Mouse (Mus musculus) cerebellum, postnatal 10 days (tissue): ENCODE measurements around the gene Pvr.
"Not testable (repeated sequence)": the region's sequence is repeated elsewhere in the genome, so short reads cannot be mapped to it uniquely, and the experiment has no call there.

ENCODE experiments used
- DNase-seq, 2 experiments: peaks; one replicate each; pipeline ENCODE4 v3.0.0; 2021; ENCODE audit warnings: mixed read lengths in 2 of 2

Pvr gene

DNA sequence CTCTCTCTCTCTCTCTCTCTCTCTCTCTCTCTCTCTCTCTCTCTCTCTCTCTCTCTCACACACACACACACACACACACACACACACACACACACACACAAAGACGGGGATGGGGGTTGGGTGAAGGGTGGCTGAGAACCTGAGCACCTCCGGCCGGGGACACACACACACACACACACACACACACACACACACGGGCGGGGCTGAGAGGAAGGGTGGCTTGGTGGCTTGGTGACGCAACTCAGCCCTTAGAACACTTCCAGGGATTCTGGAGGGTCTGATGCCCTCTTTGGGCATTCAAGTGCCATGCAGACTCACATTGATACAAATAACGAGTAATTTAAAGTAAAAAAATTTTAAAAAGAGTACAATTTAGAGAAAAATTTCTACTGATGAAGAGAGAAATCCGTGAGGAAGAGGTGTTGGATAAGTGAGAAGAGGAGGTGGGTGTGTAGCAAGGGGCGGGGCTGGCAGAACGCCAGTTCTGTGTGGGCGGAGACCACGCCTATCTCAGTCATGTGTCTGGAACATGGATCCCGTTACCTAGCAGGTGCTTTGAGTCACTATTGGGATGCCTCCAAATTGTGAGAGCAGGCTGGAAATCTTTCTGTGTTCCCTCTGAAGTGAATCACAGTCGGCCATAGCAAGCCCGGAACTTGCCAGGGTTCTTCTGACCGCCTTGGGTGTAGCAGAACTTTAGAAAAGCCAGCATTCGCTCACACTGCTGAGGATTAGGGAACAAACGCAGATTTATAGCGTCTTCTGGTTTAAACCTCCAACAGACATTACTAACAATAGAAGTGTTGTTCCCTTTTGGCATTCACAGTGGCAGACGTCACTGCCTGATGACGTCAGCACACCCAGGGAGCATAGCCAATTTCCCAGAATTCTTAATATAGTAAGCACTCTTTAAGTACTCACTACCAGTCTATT is 12.2 kb upstream of the Pvr start:
- peak; percentile 75 to 78 for DNase-seq

DNA sequence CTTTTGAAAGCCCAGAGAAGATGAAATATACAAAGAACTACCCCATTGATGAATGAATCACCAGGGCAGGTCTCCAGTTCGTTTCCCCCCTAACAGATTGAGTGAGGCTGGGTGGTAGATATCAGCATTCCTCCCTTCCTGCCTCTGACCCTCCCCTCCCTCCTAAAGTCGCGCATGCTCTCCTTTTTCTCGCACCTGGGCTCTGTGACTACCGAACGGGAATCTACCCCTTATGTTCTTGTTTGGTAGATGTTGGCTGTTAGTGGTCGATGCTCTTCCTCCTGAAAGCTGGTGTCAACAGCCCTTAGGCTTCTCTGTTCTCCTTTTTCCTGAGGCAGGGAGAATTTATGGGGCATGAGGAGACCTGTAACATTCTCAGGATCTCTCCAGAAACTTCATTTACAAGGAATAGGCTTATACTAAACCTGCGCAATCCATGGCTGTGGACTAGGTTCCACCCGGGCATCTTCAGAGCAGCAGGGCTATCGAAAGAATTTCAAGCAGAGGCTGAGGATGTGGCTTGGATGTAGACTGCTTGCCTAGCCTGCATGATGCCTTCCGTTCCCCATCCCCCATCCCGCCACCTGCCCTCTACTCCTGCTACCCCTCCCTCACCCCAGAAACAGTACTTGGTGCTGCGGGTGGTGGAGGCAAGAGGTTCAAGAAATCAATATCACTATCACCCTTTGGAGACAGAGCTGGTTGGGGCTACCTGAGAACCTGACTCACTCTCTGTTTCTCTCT is 11.3 kb upstream of the Pvr start:
- DNase-seq = peak; percentile 54 to 56

DNA sequence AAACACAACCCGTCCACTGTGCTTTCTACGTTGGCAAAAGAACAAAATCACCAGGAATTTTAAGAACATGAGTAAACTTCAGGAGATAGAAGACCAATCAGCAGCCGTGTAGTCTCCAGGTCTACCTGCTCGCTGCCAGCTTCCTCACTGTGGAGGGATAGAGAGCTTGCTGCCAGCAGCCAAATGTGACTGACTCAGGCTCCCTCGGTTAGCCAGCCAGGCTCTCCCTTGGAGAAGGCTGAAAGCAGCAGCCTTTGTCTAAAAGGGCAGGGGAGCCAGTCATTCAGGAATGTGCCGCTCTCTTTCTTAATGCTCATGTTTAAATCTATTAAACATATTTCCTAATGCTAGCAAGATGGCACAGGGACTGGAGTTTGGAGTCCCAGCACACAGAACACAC is 9.5 kb upstream of the Pvr start:
- not testable (repeated sequence) for DNase-seq

DNA sequence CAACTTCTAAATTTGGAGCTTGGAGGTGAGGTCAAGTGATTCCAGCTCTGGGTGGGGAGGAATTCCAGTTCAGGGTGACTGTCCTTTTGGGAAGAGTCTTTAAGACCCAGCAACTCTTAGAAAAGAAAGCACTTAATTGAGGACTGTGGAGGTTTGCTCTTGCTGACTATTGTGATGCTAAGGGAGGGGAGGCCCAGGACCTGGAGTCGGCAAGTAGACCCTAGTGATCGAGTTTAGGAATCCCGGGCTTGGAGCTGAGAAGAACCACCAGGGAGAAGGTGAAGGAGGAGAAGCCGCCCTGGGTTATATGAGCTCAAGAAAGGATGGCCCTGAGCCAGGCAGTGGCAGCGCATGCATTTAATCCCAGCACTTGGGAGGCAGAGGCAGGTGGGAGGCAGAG is 7.5 kb upstream of the Pvr start:
- DNase-seq = no peak

DNA sequence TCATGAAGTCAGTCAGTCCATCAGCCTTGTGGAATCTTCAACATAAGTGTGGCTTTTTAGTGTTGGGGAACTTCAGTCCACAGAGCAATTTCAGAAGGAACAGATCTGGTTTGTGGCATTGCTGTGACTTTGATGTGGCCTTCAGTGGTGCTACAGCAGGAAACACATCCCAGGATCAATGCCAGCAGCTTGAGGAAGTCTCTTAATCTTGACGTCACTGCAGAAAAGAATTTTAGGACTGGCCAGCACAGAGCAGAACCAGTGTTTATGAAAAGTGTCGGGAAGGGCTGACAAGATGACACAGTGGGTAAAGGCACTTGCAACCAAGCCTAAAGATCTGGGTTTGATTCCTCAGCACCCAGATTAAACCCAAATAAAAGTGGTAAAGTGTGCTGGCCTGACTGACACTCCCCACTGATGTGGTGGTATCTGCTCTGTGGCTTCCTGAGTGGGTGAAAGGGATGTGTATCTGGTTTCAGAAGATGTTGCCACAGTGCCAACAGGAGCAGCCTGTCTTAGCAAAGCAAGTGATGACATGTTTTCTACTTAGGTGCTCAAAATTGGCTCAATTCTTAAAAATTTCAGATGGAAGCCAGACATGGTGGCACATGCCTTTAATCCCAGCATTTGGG is 6.0 kb upstream of the Pvr start:
- DNase-seq = no peak

DNA sequence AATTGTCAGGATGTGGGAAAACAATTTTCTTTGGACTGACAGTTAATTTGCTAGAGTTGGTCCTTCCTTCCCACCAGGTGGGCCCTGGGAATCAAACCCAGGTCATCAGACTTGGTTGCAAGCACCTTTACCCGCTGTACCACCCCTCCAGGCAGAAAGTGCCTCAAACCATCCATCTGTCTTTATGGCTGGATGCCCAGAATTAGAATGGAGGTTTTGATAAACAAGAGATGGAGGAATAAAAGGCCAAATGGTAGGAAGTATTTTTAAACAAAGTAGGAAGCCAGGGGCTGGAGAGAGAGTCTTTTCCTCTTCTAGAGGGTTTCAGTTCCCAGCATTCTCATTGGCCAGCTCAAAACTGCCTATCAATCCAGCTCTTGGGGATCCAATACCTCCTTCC is 4.4 kb upstream of the Pvr start:
- peak; percentile 32 to 43 for DNase-seq

DNA sequence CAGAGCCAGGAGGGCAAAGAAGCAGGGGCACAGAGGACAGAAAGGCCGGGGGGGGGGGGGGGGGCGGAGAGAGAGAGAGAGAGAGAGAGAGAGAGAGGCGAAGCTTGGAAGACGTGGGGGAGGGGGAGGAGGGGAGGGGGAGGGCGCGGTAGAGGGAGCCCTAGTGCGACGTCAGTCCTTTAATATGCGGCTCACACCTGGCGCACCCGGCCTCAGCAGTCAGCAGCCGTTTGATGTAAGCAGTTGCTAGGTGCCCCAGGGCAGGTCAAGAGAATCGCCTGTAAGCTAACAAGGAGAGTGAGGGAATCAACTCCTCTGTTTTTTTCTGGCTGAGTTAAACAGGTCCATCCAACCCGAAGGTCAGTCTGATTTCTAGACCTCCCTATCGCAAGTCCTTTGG is 2.8 kb upstream of the Pvr start:
- DNase-seq = no peak

DNA sequence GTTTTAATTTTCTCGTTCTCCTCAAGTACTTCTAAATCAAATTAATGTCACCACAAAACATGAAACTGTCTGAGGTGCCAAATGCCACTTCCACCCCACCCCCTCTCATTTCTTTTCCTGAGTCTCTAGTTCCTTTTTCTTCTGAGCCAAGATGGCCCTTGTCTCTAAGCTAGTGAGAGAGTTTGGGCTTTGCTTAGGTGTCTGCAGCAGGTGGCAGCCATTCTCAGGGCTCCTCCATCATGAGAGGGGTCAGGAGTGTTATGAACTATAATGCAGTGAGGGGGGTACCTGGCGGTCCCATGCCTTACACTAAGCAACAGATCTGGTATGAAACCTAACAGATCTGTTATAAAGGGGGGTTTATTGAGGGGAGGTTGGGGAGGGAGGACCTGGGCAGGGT is 2.4 kb upstream of the Pvr start:
- no peak for DNase-seq

DNA sequence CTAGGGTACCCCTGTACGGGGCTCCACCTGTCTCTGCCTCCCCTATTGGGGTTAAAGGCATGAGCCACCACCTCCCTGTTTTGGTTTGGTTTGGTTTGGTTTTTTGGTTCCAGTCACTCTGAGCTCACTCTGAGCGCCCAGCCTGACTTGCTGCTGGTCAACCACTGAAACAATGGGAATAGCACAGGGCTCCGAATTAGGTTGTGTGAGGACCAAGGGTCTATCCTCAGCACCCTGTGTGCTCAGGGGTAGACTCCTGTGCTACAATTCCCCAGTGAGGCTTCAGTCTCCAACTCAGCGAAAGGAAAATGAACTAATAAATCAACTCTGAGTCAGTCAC is 824 bp downstream of the Pvr start:
- no peak for DNase-seq

DNA sequence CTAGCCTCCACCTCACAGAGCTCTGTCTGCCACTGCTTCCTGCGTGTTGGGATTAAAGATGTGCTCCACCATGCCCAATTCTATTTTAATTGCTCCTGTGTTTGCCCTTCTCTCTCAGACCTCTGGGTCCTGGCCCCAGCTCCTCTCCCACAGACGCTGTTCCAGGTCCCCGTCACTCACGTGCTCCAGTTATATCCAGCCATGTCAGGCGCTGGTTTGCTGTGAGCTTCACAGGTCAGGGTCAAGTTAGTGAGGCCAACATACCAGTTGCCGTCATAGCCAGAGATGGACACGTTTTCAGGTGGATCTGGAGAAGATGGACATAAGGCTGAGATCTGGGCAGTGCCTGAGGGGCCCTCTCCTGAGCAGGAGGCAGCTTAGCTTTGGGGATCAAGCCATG is 6.4 kb downstream of the Pvr start:
- no peak for DNase-seq

DNA sequence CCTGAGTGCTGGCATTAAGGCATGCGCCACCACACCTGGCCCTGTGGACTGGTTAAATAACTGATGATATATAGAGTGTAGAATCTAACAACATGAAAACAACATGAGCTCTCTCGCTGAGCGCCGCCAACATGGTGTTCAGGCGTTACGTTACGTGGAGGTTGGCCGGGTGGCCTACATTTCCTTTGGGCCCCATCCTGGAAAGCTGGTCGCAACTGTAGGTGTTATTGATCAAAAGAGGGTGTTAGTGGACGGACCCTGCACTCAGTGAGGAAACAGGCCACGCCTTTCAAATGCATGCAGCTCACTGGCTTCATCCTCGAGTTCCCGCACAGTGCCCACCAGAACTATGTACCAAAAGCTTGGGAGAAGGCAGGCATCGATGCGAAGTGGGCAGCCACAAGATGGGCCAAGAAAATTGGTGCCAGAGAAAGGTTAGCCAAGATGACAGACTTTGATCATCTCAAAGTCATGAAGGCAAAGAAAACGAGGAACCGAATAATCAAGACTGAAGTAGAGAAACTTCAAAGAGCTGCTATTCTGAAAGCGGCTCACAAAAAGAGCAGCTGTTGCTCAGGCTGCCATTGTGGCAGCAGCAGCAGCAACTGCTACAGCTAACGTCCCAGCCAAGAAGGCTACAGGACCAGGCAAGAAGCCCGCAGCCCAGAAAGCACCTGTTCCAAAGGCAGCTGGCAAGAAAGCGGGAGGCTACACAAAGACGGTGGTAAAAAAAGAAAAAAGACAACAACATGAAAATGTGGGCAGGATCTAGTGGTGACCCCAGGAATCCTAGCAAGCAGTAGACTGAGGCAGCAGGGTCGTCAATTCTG is 9.1 kb downstream of the Pvr start:
- DNase-seq = peak; percentile 41 to 46

DNA sequence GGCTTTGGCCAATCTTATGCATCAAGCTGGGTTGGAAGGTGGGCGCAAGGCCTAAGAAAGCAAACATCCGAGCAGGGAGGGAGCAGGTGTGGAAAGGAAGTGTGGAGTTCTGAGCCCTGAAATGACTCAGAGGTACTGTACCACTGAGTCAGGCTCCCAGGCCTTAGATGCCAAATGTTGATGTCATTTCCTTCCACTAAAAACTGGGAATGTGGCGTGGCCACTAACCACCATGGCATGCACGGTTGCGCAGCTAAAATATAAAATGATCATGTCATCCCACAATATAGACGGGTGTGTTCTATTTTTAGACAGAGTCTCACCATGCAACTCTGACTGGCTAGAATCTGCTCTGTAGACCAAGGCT is 9.7 kb downstream of the Pvr start:
- DNase-seq = no peak

DNA sequence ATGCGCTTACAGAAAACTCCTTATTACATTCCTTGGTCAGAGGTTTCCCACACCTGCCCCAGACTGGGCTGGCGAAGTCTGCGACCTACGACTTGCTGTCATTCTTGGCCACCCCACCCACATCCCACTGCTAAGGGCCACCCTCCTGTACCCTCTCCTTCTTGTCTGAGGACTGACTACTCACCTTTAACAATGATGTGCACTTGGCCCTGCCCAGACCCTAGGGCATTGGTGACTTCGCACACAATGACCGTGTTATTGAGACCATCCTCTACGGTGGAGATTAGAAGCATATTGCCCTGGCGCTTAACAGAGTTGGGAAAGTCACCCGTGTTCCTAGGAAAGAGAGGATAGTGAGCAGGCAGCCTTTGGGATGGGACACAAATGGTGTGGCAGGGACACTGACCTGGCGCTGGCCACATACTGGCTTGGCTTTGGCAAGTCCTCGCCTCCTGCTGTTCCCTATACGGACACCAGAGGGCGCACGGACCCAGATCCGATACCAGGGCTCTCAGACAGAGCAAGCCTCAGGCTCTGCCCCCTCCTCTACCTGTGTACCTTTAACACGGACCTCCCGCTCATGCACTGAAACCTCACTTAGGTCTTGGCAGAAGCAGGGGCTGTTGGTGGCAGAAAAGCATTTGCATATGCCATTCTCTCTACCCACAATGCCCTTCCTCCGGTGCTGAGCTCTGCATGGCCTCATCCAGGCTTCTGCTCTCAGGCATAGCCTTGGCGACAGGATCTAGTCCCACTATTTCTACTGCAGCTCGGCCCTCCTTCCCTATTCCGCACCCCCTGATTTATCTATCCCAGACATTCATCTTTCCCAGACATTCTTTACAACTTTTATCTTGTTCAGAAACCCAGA is 10.3 kb downstream of the Pvr start:
- peak; percentile 90 to 92 for DNase-seq

DNA sequence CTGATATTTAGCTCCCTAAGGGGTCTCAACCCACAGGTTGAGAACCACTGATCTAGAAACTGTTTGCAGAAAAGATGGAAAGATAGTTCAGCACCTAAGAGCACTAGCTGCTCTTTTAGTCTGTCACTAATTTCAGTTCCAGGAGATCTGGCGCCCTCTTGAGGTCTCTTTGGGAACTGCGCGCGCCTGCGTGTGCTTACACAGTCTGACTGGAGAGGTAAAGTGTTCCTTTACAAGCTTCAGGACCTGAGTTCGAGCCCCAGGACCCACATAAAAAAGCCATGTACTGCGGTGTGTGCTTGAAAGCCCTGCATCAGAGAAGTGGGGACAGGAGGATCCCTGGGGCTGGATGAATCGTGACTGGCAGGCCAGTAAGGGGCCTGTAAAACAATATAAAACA is 31.1 kb downstream of the Pvr start:
- DNase-seq = peak; percentile 44 to 50

DNA sequence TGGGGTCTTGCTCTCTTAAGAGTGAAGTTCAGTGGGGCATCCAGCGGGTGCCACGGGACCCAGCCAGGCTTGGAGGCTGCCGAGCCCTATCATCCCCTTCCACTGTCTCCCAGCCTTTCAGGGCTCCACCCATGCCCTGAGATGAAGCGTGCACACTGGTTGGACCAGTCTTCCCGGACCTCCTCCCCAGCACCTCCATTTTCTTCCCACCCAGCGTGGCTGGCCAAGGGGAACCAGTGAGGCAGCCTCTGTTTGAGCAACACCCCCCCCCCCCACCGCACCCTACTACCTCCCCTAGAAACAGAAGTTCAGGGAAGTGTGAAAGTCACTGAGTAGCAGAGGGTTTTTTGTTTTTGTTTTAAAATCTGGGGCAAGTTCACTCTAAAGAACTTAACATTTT is 33.1 kb downstream of the Pvr start, which contains the start of gene Ceacam19:
Gene Ceacam19, minus strand, starts transcription at position 117 of the 400 bp plus-strand sequence.
- DNase-seq = no peak

DNA sequence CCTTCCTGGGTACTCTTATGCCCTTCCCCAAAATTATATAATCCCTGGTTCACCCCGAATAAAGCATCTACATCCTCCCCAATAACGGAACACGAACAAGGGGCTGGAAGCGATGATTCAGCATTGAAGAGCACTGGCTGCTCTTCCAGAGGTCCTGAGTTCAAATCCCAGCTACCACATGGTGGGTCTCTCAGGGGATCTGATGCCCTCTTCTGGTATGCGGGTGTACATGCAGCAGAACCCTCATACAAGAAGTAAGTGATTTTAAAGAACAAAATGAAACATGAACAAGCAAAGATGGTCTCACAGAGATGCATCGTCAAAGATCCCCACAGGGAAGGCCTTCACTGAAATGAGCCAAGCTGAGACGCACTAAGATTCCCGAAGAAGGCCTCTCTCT is 40.2 kb downstream of the Pvr start:
- DNase-seq = no peak

DNA sequence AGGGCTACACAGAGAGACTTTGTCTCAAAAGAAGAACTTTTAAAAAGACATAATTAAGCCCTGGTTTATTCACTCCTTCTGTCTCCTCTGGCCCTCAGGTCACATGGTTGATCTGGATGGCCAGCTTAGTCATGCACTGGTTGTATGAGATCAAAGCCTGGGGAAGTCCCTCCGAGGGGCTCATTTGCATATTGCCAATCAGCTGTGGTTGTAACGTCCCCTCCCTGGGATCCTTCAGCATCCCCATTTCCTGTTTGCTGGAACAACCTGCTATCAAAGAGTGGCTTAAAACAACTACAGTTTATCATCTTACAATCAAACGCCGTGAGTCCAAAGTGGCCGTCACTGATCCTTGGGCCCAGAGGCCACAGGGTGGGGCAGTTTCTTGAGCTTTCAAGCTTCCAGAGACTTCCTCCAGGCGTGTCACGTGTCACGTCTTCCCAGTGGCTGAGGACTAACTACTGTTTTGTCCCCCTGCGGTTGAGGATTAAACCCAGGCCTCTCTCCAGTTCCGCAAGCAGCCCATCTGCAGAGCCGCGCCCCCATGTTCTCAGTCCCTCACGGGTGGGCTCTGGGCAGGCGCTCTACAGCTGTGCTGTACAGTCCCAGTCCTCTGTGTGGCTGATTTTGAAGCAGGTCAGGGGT is 44.1 kb downstream of the Pvr start:
- no peak for DNase-seq

DNA sequence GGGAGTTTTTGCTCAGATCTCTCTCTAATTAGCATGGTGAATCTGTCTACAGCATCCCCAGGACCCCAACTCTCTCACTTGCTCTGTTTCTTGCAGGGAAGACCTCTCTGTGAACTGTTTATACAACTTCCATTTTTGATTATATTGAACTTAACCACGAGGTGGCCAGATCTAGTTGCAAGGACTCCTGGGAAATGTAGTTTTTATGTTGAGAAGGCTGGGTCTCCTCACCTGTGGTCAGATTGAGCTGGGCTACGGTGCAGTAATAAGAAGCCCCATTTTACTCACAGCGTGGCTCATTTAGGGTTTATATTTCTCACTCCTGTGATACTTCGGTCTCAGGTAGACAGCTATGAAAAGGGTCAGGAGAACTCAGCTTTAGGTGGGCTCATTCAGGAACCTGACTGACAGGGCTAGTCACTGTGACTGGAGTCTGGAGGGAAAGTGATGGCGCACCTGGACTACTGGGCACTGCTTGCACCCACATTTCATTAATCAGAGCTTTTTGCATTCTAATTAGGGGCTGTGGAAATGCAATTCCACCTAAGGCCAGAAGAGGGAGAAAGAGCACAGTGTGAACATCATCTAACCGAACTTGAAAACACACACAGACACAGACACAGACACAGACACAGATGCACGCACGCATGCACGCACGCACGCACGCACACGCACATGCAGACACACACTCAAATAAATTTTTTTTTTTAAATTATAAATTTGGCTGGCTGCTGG is 44.8 kb downstream of the Pvr start:
- peak; percentile 59 to 71 for DNase-seq

DNA sequence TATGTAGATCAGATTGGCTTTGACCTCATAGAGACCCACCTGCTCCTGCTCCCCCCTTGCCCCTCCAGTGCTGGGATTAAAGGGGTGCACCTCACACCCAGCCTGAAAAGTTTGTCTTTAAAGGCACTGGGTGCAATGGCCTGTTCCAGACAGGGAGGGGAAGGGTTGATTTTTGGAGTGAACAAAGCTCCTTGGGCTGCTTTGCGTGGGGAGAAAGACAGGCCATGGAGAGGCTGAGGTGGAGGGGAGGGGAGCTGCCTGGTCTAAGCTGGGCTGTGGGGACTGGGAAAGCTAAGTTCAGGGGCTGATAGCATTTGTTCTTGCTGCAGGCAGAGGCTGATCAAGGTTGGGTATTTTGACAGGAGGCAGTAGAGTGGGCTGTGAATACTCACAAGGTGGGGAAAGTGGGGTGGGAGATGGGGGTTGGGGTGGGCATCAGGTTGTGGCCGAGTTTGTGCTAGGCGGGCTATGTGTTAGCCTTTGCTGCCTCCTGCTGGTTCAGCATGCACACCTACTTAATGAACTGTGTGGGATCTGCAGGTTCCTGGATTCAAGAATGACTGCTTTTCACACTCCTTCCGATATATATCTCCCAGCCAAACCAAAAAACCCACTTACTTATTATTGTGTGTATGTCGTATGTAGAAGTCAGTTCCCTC is 48.9 kb downstream of the Pvr start:
- no peak for DNase-seq

DNA sequence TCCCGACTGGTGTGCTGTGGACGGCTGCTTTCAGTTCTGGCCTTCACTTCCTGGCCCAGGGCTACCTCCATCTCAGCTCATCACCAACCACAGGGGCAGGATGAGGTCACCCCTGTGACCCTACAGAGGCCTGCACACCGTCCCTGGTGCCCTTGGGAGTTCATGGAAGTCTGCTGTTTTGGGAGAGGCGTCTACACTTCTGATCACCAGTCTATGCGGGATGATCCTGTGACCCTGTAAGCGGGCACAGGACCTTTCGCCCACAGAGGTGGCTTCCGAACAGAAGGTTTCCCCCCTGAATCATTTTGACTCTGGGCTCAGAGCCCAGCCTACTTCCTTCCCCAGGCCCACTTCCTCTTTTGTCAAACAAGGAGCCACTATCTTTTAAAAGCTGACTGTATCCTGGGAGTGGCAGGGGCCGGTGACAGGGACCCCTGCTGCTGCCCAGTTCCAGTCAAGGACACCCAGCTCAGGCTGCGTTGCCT is 49.8 kb downstream of the Pvr start:
- no peak for DNase-seq
